Mouse (Mus musculus) CH12.LX (cell line): ENCODE results near the gene Cipc.

Experiments used
- CTCF ChIP-seq, 2 experiments: IDR thresholded peaks in 1 of 2; conservative IDR thresholded peaks in 1 of 2; 2 replicates each; pipeline ENCODE4 v1.5.1; 2011 to 2012; ENCODE audit warnings: low read depth in 2 of 2, low read length in 2 of 2, improper control_type of control experiment in 1 of 2, inconsistent platforms in 1 of 2, mild to moderate bottlenecking in 1 of 2, moderate library complexity in 1 of 2
- E2F4 ChIP-seq: IDR thresholded peaks from 2 replicates; pipeline ENCODE4 v1.6.1; 2011; ENCODE audit warnings: low read depth, low read length, improper control_type of control experiment; ENCODE audit not compliant: insufficient replicate concordance
- EP300 ChIP-seq: IDR thresholded peaks from 2 replicates; pipeline ENCODE4 v1.6.1; 2011; ENCODE audit warnings: low read length, improper control_type of control experiment
- JUND ChIP-seq: conservative IDR thresholded peaks from 2 replicates; pipeline ENCODE4 v1.6.1; 2011; ENCODE audit warnings: low read depth, low read length, improper control_type of control experiment
- MAFK ChIP-seq: IDR thresholded peaks from 2 replicates; pipeline ENCODE4 v1.6.1; 2011; ENCODE audit warnings: low read length, improper control_type of control experiment; ENCODE audit not compliant: insufficient replicate concordance
- NELFE ChIP-seq: IDR thresholded peaks from 2 replicates; pipeline ENCODE4 v1.6.1; 2011; ENCODE audit warnings: low read depth, low read length, improper control_type of control experiment
- POLR2A ChIP-seq: IDR thresholded peaks from 2 replicates; pipeline ENCODE4 v1.6.1; 2011; ENCODE audit warnings: low read depth, mild to moderate bottlenecking, improper control_type of control experiment, low read length
- RCOR1 ChIP-seq: conservative IDR thresholded peaks from 2 replicates; pipeline ENCODE4 v1.6.1; 2012; ENCODE audit warnings: low read depth, mild to moderate bottlenecking, inconsistent platforms, low read length, improper control_type of control experiment
- SIN3A ChIP-seq: IDR thresholded peaks from 2 replicates; pipeline ENCODE4 v1.6.1; 2012; ENCODE audit warnings: low read length, improper control_type of control experiment, inconsistent platforms
- UBTF ChIP-seq: IDR thresholded peaks from 2 replicates; pipeline ENCODE4 v1.6.1; 2012; ENCODE audit warnings: low read depth, mild to moderate bottlenecking, inconsistent platforms, low read length, improper control_type of control experiment, moderate library complexity
- ZC3H11A ChIP-seq: IDR thresholded peaks from 2 replicates; pipeline ENCODE4 v1.6.1; 2012; ENCODE audit warnings: low read depth, mild to moderate bottlenecking, inconsistent platforms, low read length, improper control_type of control experiment

- TF ChIP-seq EP300 (no peak), CTCF (conservative IDR thresholded peaks at IDR 0.05 in 1 of 2, IDR thresholded peaks at IDR 0.05 in 1 of 2; ENCODE audit: low read depth in 2 of 2, low read length in 2 of 2) (peak; percentile 60 to 68), ZC3H11A (no peak), E2F4 (no peak), RCOR1 (no peak), MAFK (no peak), POLR2A (no peak), JUND (no peak), SIN3A (no peak), UBTF (no peak), NELFE (no peak)
These were observed 34.3 kb downstream of the Cipc start for GRCm38 (mm10) chr12:86981180-86981579.
